Mouse (Mus musculus) hindbrain, embryonic 10.5 days (tissue): ENCODE measurements at regions not wholly inside any gene's neighbourhood (a gene's known extent, or its start where the extent isn't known, plus 50 kb on each side); places are given as distances from the start of the nearest gene placed in this dataset.

Experiments used
- DNase-seq: peaks from one replicate; pipeline ENCODE4 v3.0.0-alpha.2; 2017; ENCODE audit warnings: low spot score
- H3K27ac ChIP-seq: fragments of 300-500 bp; sonication (generic); 2 replicates; pipeline ENCODE4 v1.5.1; 2016; ENCODE audit warnings: mild to moderate bottlenecking, moderate library complexity
- H3K27me3 ChIP-seq: fragments of 300-500 bp; sonication (generic); 2 replicates; pipeline ENCODE4 v1.6.1; 2016; ENCODE audit warnings: mild to moderate bottlenecking; ENCODE audit not compliant: poor library complexity, insufficient read depth, severe bottlenecking
- H3K36me3 ChIP-seq: fragments of 300-500 bp; sonication (generic); 2 replicates; pipeline ENCODE4 v1.6.1; 2016; ENCODE audit warnings: mild to moderate bottlenecking, moderate library complexity
- H3K4me1 ChIP-seq: fragments of 300-500 bp; sonication (generic); replicated peaks from 2 replicates; pipeline ENCODE4 v1.6.1; 2016; ENCODE audit warnings: mild to moderate bottlenecking
- H3K4me3 ChIP-seq: fragments of 300-500 bp; sonication (generic); 2 replicates; pipeline ENCODE4 v1.5.1; 2016; ENCODE audit warnings: mild to moderate bottlenecking, moderate library complexity
- H3K9me3 ChIP-seq: fragments of 300-500 bp; sonication (generic); 2 replicates; pipeline ENCODE4 v1.6.1; 2016; ENCODE audit warnings: mild to moderate bottlenecking, moderate library complexity
- WGBS: fragments of 180-500 bp; shearing (Covaris S2); methylation state at CpG from one replicate; pipeline ENCODE4 v1.1.7; 2016; 5-methylcytosine and 5-hydroxymethylcytosine counted together

GRCm38 (mm10) chr12:25628081-25628480, 531.1 kb upstream of the Id2 start:
- no peak overlapping the region for H3K27ac ChIP-seq
- H3K27me3 ChIP-seq: no peaks in the 10 kb centered on the region
- DNase-seq: no peak
- H3K36me3 ChIP-seq: no peaks in the 10 kb centered on the region
- H3K4me1 ChIP-seq: no peaks in the 10 kb centered on the region
- H3K9me3 ChIP-seq: no peaks in the 10 kb centered on the region
- no peak overlapping the region for H3K4me3 ChIP-seq

DNA sequence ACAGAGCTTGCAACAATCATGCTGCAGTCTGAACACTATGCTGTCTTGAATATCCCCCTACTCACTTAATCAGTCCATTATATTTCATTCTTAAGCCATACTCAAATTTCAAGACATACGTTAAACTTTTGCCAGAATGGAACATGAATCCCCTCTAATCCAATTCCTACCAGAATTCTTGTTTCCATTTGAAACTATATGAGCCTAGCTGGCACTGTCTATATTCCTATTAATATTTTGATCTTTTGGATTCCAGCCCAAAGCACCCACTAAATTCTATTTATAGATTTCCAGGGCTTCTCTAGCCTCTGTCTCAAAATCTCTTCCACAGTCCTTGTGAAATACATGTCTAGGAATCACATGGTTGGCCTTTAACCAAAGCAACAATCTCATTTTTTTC, 528.9 kb upstream of the Id2 start:
- no peak for DNase-seq
- no peaks in the 10 kb centered on the region for H3K9me3 ChIP-seq
- H3K36me3 ChIP-seq: no peaks in the 10 kb centered on the region
- H3K4me3 ChIP-seq: no peak overlapping the region
- WGBS: 93% methylated on average over 1 of the region's 1 CpGs
- H3K4me1 ChIP-seq: no peaks in the 10 kb centered on the region
- no peaks in the 10 kb centered on the region for H3K27me3 ChIP-seq
- no peak overlapping the region for H3K27ac ChIP-seq

GRCm38 (mm10) chr12:25623449-25623848, 526.5 kb upstream of the Id2 start:
- no peak overlapping the region for H3K4me3 ChIP-seq
- no peaks in the 10 kb centered on the region for H3K9me3 ChIP-seq
- WGBS: 96% methylated on average over 2 of the region's 2 CpGs
- no peaks in the 10 kb centered on the region for H3K36me3 ChIP-seq
- H3K27me3 ChIP-seq: no peaks in the 10 kb centered on the region
- DNase-seq: no peak
- H3K27ac ChIP-seq: no peak overlapping the region
- H3K4me1 ChIP-seq: no peaks in the 10 kb centered on the region

GRCm38 (mm10) chr12:25621142-25621541, 524.2 kb upstream of the Id2 start:
- no peaks in the 10 kb centered on the region for H3K36me3 ChIP-seq

GRCm38 (mm10) chr12:25617521-25617920, 520.6 kb upstream of the Id2 start:
- 0 out of 2 replicates have a peak, but pooled peaks cover 7% of the 10 kb centered on the region for H3K4me1 ChIP-seq
- H3K27ac ChIP-seq: 0 out of 2 replicates have a peak overlapping the region, but pooled peaks have one; percentile 45
- no peaks in the 10 kb centered on the region for H3K9me3 ChIP-seq
- WGBS: 51% methylated on average over 5 of the region's 5 CpGs
- DNase-seq: no peak
- H3K36me3 ChIP-seq: no peaks in the 10 kb centered on the region
- no peaks in the 10 kb centered on the region for H3K27me3 ChIP-seq
- H3K4me3 ChIP-seq: no peak overlapping the region

More at GRCm38 (mm10) chr12:25621142-25621541, 524.2 kb upstream of the Id2 start:
- WGBS: 91% methylated on average over 2 of the region's 2 CpGs
- H3K4me1 ChIP-seq: 0 out of 2 replicates have a peak, but pooled peaks cover 7% of the 10 kb centered on the region
- no peaks in the 10 kb centered on the region for H3K27me3 ChIP-seq
- no peak overlapping the region for H3K27ac ChIP-seq
- no peak for DNase-seq
- no peak overlapping the region for H3K4me3 ChIP-seq
- H3K9me3 ChIP-seq: no peaks in the 10 kb centered on the region

DNA sequence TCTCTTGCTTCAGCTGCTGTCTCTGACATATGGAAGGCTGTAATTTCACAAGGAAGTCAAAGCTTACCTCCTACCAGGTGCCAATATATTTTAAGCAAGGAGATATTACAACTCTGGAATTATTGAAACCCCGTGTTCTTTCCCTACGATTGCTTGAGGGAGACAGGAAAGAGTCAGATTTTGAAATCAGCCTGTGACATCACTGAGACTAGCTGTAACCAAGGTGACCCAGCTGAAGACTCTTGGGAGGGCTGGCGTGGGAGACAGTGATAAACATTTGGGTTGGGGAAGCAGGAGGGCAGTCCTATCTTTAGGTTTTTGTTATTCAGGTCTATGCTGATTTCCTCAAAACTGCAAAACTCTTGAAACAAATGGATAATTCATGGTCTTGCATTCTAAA, 518.4 kb upstream of the Id2 start:
- Histone ChIP-seq H3K36me3 (no peaks in the 10 kb centered on the region), H3K4me3 (no peak overlapping the region), H3K4me1 (0 out of 2 replicates have a peak, but pooled peaks cover 7% of the 10 kb centered on the region), H3K27me3 (no peaks in the 10 kb centered on the region), H3K9me3 (no peaks in the 10 kb centered on the region), H3K27ac (no peak overlapping the region)
- WGBS: 76% methylated on average over 3 of the region's 3 CpGs
- no peak for DNase-seq

GRCm38 (mm10) chr12:25613473-25613872, 516.5 kb upstream of the Id2 start:
- Histone ChIP-seq H3K27me3 (no peaks in the 10 kb centered on the region), H3K9me3 (no peaks in the 10 kb centered on the region), H3K4me1 (0 out of 2 replicates have a peak, but pooled peaks cover 7% of the 10 kb centered on the region), H3K4me3 (no peak overlapping the region), H3K27ac (no peak overlapping the region), H3K36me3 (no peaks in the 10 kb centered on the region)
- no peak for DNase-seq

- 43% methylated on average over 2 of the region's 2 CpGs for WGBS
Observed at GRCm38 (mm10) chr12:25609045-25609444, 512.1 kb upstream of the Id2 start.

GRCm38 (mm10) chr12:25605396-25605795, 508.5 kb upstream of the Id2 start:
- H3K9me3 ChIP-seq: no peaks in the 10 kb centered on the region
- 82% methylated on average over 3 of the region's 3 CpGs for WGBS
- no peaks in the 10 kb centered on the region for H3K4me1 ChIP-seq
- H3K36me3 ChIP-seq: no peaks in the 10 kb centered on the region
- H3K4me3 ChIP-seq: no peak overlapping the region
- DNase-seq: no peak
- no peaks in the 10 kb centered on the region for H3K27me3 ChIP-seq
- no peak overlapping the region for H3K27ac ChIP-seq

More at GRCm38 (mm10) chr12:25609045-25609444, 512.1 kb upstream of the Id2 start:
- Histone ChIP-seq H3K36me3 (no peaks in the 10 kb centered on the region), H3K27ac (no peak overlapping the region), H3K27me3 (no peaks in the 10 kb centered on the region), H3K4me1 (no peaks in the 10 kb centered on the region), H3K9me3 (no peaks in the 10 kb centered on the region), H3K4me3 (no peak overlapping the region)
- no peak for DNase-seq

DNA sequence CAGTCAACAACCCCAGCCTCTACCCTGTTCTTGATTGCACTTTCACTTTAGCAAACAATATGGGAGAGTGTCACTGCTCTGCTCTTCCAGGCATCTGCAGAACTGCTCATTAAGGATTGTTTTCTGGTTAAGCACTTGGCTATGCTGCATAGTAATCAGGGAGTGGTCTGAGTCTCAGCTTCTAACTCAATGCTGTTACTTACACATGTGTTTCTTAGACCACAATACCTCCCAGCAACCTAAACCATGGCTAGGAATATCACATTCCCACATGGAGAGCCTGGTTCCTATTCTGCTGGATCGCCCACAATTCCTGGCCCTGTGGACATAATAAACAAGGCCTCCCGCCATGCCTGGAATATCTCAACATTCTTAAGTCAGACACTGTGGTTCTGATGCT, 493.3 kb upstream of the Id2 start:
- no peaks in the 10 kb centered on the region for H3K4me1 ChIP-seq
- no peak overlapping the region for H3K27ac ChIP-seq
- WGBS: 91% methylated on average over 2 of the region's 2 CpGs
- no peaks in the 10 kb centered on the region; the same call in 1 of the 2 replicates for H3K9me3 ChIP-seq
- H3K36me3 ChIP-seq: no peaks in the 10 kb centered on the region
- no peak overlapping the region for H3K4me3 ChIP-seq
- H3K27me3 ChIP-seq: no peaks in the 10 kb centered on the region
- DNase-seq: no peak

DNA sequence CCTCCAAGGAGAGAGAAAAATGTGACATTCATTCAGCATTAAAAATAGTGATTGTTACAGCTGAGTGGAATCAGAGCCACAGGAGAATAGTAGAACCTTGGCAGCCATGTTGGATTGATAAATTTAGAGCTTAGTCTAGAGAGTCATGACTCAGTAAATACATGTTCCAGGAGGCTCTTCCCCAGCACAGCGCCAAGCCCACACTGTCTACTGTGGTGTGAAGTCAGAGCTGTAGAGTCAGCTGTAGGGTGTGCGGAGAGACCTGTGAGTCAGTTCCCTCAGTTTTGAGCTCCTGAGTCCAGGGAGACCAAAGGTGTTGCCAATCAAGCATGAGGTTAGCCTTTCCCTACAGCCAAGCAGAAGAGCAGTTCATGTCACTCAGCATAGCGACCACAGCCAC, 488.8 kb upstream of the Id2 start:
- H3K36me3 ChIP-seq: no peaks in the 10 kb centered on the region
- no peak for DNase-seq
- no peaks in the 10 kb centered on the region for H3K27me3 ChIP-seq
- no peaks in the 10 kb centered on the region; the same call in 1 of the 2 replicates for H3K9me3 ChIP-seq
- no peak overlapping the region for H3K27ac ChIP-seq
- H3K4me3 ChIP-seq: no peak overlapping the region
- no peaks in the 10 kb centered on the region for H3K4me1 ChIP-seq
- 94% methylated on average over 3 of the region's 3 CpGs for WGBS

- Histone ChIP-seq H3K27ac (no peak overlapping the region), H3K4me1 (0 out of 2 replicates have a peak, but pooled peaks cover 3% of the 10 kb centered on the region), H3K27me3 (no peaks in the 10 kb centered on the region), H3K4me3 (no peak overlapping the region), H3K9me3 (no peaks in the 10 kb centered on the region), H3K36me3 (no peaks in the 10 kb centered on the region)
- 90% methylated on average over 8 of the region's 8 CpGs for whole genome bisulfite sequencing
- no peak for DNase-seq
Observed at GRCm38 (mm10) chr12:25579407-25579806, 482.5 kb upstream of the Id2 start.

- no peaks in the 10 kb centered on the region for H3K27me3 ChIP-seq
- DNase-seq: no peak
- H3K36me3 ChIP-seq: no peaks in the 10 kb centered on the region
- H3K4me1 ChIP-seq: no peaks in the 10 kb centered on the region
- WGBS: 85% methylated on average over 2 of the region's 2 CpGs
- H3K27ac ChIP-seq: no peak overlapping the region
- H3K4me3 ChIP-seq: no peak overlapping the region
- no peaks in the 10 kb centered on the region for H3K9me3 ChIP-seq
Observed at GRCm38 (mm10) chr12:25565131-25565530, 468.2 kb upstream of the Id2 start.

DNA sequence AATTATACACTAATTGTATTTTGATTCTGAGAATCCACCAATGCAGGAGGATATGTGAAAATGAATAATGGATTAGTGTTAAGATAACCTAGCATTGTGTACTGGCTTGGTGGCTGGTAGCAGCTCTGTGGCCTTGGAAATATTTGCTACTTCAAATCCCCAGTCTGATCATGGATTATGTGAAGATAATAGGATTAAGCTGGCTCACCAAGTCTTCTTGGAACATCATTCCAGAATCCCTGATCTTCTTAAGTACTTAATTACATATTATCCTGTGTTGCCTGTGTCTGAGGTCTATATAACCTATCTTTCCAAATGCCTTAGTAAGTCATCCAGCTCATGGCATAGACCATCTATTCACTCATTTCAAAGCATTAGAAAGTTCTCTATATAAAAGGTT, 462.7 kb upstream of the Id2 start:
- Histone ChIP-seq H3K36me3 (no peaks in the 10 kb centered on the region), H3K4me1 (no peaks in the 10 kb centered on the region), H3K27me3 (no peaks in the 10 kb centered on the region), H3K9me3 (no peaks in the 10 kb centered on the region), H3K27ac (no peak overlapping the region), H3K4me3 (no peak overlapping the region)
- no peak for DNase-seq
